Mouse (Mus musculus): ENCODE data around the gene 4930486L24Rik. TPM values are rescaled to one million over a fixed set of nuclear protein-coding genes. Genes with fewer than 3 reads are reported as not detected.

4930486L24Rik gene
- total RNA-seq, 2 experiments from 2014 or later: 0.73 TPM; not detected in 1

Other genes with a start within 250 kb of the 4930486L24Rik start
- not detected in 2 replicates for gene BC051665, start 78.1 kb downstream of the 4930486L24Rik start, total RNA-seq (2014; fragmentation: Nextera tagmentation)
- not detected in 2 replicates for gene BC051665, start 78.1 kb downstream of the 4930486L24Rik start, total RNA-seq (2017)
- gene Ctsll3, start 61.6 kb downstream of the 4930486L24Rik start, total RNA-seq (2014; fragmentation: Nextera tagmentation): not detected in 2 replicates
- gene Ctsll3, start 61.6 kb downstream of the 4930486L24Rik start, total RNA-seq (2017): not detected in 2 replicates
- not detected in 2 replicates for gene Gm49392, start 32.4 kb upstream of the 4930486L24Rik start, total RNA-seq (2014; fragmentation: Nextera tagmentation)
- gene Gm49392, start 32.4 kb upstream of the 4930486L24Rik start, total RNA-seq (2017): 1.3 TPM in 1 of 2 replicates, not detected in the other
- gene Ctla2b, start 33.0 kb upstream of the 4930486L24Rik start, total RNA-seq (2014; fragmentation: Nextera tagmentation): 5.3 TPM in 1 of 2 replicates, not detected in the other
- 5.5 and 9.2 TPM in 2 replicates for gene Ctla2b, start 33.0 kb upstream of the 4930486L24Rik start, total RNA-seq (2017)
- not detected in 2 replicates for gene Tpbpb, start 40.4 kb upstream of the 4930486L24Rik start, total RNA-seq (2014; fragmentation: Nextera tagmentation)
- not detected in 2 replicates for gene Tpbpb, start 40.4 kb upstream of the 4930486L24Rik start, total RNA-seq (2017)
- not detected in 2 replicates for gene Gm49393, start 71.1 kb upstream of the 4930486L24Rik start, total RNA-seq (2014; fragmentation: Nextera tagmentation)
- gene Gm49393, start 71.1 kb upstream of the 4930486L24Rik start, total RNA-seq (2017): 0.69 TPM in 1 of 2 replicates, not detected in the other
- not detected in 2 replicates for gene Gm49391, start 72.1 kb upstream of the 4930486L24Rik start, total RNA-seq (2014; fragmentation: Nextera tagmentation)
- 4.5 TPM in 1 of 2 replicates, not detected in the other for gene Gm49391, start 72.1 kb upstream of the 4930486L24Rik start, total RNA-seq (2017)
- gene Ctla2a, start 72.2 kb upstream of the 4930486L24Rik start, total RNA-seq (2014; fragmentation: Nextera tagmentation): 11.0 and 14.0 TPM in 2 replicates
- gene Ctla2a, start 72.2 kb upstream of the 4930486L24Rik start, total RNA-seq (2017): 14.9 and 24.9 TPM in 2 replicates
- not detected in 2 replicates for gene Tpbpa, start 77.5 kb upstream of the 4930486L24Rik start, total RNA-seq (2014; fragmentation: Nextera tagmentation)
- gene Tpbpa, start 77.5 kb upstream of the 4930486L24Rik start, total RNA-seq (2017): not detected in 2 replicates
- gene Ctsj, start 141.5 kb upstream of the 4930486L24Rik start, total RNA-seq (2014; fragmentation: Nextera tagmentation): not detected in 2 replicates
- gene Ctsj, start 141.5 kb upstream of the 4930486L24Rik start, total RNA-seq (2017): not detected in 2 replicates
- not detected in 2 replicates for gene Ctsq, start 176.2 kb upstream of the 4930486L24Rik start, total RNA-seq (2014; fragmentation: Nextera tagmentation)
- not detected in 2 replicates for gene Ctsq, start 176.2 kb upstream of the 4930486L24Rik start, total RNA-seq (2017)

All from granulocyte monocyte progenitor cell, adult 5-6 weeks (primary cell).